8 mouse cellular contexts compared by ENCODE assay signal in the genomic region with DNA sequence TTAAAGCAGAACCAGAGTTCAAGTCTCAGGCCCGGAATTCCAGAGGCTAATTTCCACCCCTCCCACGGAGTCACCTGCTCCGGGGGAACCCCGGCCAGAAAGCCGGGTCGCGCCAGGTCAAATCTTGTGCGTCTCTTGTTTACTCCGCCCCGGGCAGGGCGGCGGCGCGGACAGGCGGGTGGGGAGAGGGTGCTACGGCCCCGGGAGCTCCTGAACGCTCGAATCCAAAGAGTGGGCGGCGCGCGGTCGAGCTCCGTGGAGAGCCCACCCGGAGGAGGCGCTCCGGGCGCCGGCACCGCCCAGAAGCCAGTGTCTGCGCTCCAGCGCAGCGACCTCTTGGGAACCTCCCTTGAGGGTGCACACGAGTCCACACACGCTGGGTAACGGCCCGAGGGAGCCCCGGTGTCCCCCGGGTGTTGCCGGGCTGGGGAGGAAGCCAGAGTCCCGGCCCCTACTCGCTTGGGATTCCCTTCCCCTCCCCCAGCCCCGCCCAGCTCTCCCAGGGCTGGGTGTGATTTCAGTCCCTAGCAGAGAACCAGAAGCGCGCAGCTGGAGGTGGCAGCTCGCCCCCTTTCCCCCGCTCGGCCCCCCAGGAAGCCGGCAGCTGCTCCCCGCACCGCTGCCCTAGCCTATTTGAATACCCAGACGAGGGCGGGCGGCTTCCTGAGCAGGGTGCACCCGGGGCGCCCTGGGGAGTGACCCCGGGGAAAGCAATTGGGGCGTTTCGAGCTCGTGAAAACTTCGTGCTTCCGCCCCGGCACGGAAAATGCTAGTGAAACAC. TPM values are rescaled to one million over a fixed set of nuclear protein-coding genes. Genes with fewer than 3 reads are reported as not detected.
DNase-seq lines count a peak whose midpoint lies in the region; ATAC-seq lines count a peak whose summit lies in the region.

No protein-coding gene starts in this region.

- intact Hi-C loops in left cerebral cortex, postnatal 4 days (cut with DNase I) = loop anchor here (5.0 to 10.0 kb wide), 6 partner anchors 97 to 428 kb away; partner anchors contain the start of gene Aig1

- H3K27ac ChIP-seq in intestine, embryonic 16.5 days (ENCODE audit: low read length) = peak overlapping the region; percentile 97
- peak overlapping the region; percentile 94 for H3K27ac ChIP-seq in midbrain, embryonic 10.5 days (replicated peaks)

- peak overlapping the region; percentile 84 for H3K4me3 ChIP-seq in intestine, embryonic 16.5 days (ENCODE audit: low read length)
- peak overlapping the region; percentile 81 for H3K4me3 ChIP-seq in midbrain, embryonic 10.5 days

- no peaks in the 10 kb centered on the region for H3K36me3 ChIP-seq in intestine, embryonic 16.5 days (ENCODE audit: control insufficient read depth, insufficient read depth, low read length)
- no peaks in the 10 kb centered on the region for H3K36me3 ChIP-seq in midbrain, embryonic 10.5 days

- peak; percentile 81 for DNase-seq in adipocyte (ENCODE audit: low spot score)
- DNase-seq in embryo, embryonic 10 days (ENCODE audit: low spot score) = peak; percentile 51
- peak; percentile 87 to 92 for DNase-seq in gastrocnemius, postnatal 4 days (ENCODE audit: low spot score in 2 of 2)
- DNase-seq in left cerebral cortex, postnatal 4 days = peak; percentile 70
- peak; percentile 70 for DNase-seq in midbrain, embryonic 10.5 days (ENCODE audit: low spot score)
- peak; percentile 79 for DNase-seq in right cerebral cortex, postnatal 25 days
- peak; percentile 83 to 91 for DNase-seq in urinary bladder, postnatal 36 days (ENCODE audit: low spot score in 2 of 2)

- peak overlapping the region; percentile 83 for H3K9ac ChIP-seq in intestine, embryonic 16.5 days (ENCODE audit: low read depth, low read length)

- H3K4me1 ChIP-seq in intestine, embryonic 16.5 days (ENCODE audit: control insufficient read depth, insufficient read depth, low read length) = peaks cover 8% of the 10 kb centered on the region
- peaks cover 25% of the 10 kb centered on the region for H3K4me1 ChIP-seq in midbrain, embryonic 10.5 days

- no peaks in the 10 kb centered on the region for H3K9me3 ChIP-seq in intestine, embryonic 16.5 days (ENCODE audit: control insufficient read depth, low read length)
- no peaks in the 10 kb centered on the region for H3K9me3 ChIP-seq in midbrain, embryonic 10.5 days (replicated peaks)

- no peaks in the 10 kb centered on the region for H3K27me3 ChIP-seq in intestine, embryonic 16.5 days (replicated peaks; ENCODE audit: control insufficient read depth, insufficient read depth, low read length)
- peaks cover 29% of the 10 kb centered on the region for H3K27me3 ChIP-seq in midbrain, embryonic 10.5 days (ENCODE audit: low read depth, poor library complexity, severe bottlenecking)

- ATAC-seq in intestine, embryonic 16.5 days = peak; percentile 52

- WGBS in intestine, embryonic 16.5 days = under 1% methylated on average over 65 of the region's 65 CpGs
- under 1% methylated on average over 64 of the region's 65 CpGs for WGBS in midbrain, embryonic 10.5 days

- peak overlapping the region; percentile 83 for H3K4me2 ChIP-seq in intestine, embryonic 16.5 days (ENCODE audit: low read depth, low read length)

RNA-seq across cellular contexts. Expression of gene Hivep2, which starts 1.2 kb away (rescaled TPM):
- 10 to 100 TPM; 58.4 to 64.3 TPM for total RNA-seq in gastrocnemius, postnatal 4 days (2021)
- polyA plus RNA-seq in intestine, embryonic 16.5 days (2015; fragmentation: Nextera tagmentation; extraction: Ambion mirVana) = 3.4 and 3.6 TPM in 2 replicates
- 100 to 1,000 TPM; 193 to 194 TPM for total RNA-seq in left cerebral cortex, postnatal 4 days (2021)
- 1.2 and 2.0 TPM in 2 replicates for polyA plus RNA-seq in midbrain, embryonic 10.5 days (2016; fragmentation: Nextera tagmentation; extraction: Ambion mirVana)

Comparison
In these comparisons a context has a peak if more than half of its experiments do, and no peak if none do; other contexts are left out.
1. Peak in every context shown above with its lines: DNase-seq, ATAC-seq, H3K4me3 ChIP-seq and H3K27ac ChIP-seq.